Mouse (Mus musculus): ENCODE measurements around the gene Frmd4b. TPM values are rescaled to one million over a fixed set of nuclear protein-coding genes. Genes with fewer than 3 reads are reported as not detected.

Frmd4b gene
- polyA plus RNA-seq, 1 experiment from 2014 or later = 22.2 TPM

DNA sequence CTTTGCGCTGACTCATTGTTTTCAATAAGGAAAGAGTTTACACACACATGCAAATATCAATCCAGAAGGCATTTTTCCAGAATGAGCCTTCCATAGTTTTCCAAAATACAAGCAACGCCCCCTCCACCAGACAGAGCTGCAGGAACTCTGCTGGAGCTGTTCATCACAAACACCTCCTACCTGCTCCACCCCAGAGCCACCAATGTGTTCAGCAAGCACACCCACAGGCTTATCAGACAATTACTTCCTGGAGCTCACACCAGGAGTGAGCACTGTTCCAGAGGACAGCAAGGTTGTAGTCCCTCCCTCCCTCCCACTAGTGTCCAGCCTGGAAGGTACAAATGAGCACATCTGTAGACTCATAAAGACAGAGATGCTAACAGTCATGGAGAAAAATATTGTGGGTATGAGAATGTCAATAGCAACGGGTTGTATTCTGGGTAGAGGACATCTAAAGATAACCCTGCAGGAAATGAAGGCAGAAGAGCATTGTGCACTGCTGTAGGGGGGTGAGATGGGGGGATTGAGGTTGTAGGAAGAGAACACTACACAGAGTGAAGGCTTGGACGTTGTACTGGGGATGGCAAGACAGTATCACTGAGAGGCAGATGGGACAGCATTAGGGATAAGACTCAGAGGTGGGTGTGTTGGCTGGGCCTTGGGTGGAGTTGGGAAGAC lies 144.3 kb downstream of the Frmd4b start:
- no peaks in the 10 kb centered on the region for H3K4me1 ChIP-seq (ENCODE audit: control insufficient read depth, insufficient read depth, low read length)
- no peak overlapping the region for H3K27ac ChIP-seq (ENCODE audit: low read length)
- no peaks in the 10 kb centered on the region for H3K27me3 ChIP-seq (ENCODE audit: control insufficient read depth, insufficient read depth, low read length)
- H3K9me3 ChIP-seq (ENCODE audit: control insufficient read depth, low read depth, low read length) = no peaks in the 10 kb centered on the region
- 80% methylated on average over 4 of the region's 4 CpGs for WGBS
- ATAC-seq (ENCODE audit: insufficient number of reproducible peaks, insufficient read depth, low FRiP score, low read depth) = no peak
- H3K4me2 ChIP-seq (replicated peaks; ENCODE audit: low read depth, low read length) = no peak overlapping the region
- no peak overlapping the region for H3K4me3 ChIP-seq (ENCODE audit: low read depth, low read length)
- H3K9ac ChIP-seq (replicated peaks; ENCODE audit: low read depth, low read length) = no peak overlapping the region
- no peaks in the 10 kb centered on the region for H3K36me3 ChIP-seq (ENCODE audit: control insufficient read depth, insufficient read depth, low read length)

DNA sequence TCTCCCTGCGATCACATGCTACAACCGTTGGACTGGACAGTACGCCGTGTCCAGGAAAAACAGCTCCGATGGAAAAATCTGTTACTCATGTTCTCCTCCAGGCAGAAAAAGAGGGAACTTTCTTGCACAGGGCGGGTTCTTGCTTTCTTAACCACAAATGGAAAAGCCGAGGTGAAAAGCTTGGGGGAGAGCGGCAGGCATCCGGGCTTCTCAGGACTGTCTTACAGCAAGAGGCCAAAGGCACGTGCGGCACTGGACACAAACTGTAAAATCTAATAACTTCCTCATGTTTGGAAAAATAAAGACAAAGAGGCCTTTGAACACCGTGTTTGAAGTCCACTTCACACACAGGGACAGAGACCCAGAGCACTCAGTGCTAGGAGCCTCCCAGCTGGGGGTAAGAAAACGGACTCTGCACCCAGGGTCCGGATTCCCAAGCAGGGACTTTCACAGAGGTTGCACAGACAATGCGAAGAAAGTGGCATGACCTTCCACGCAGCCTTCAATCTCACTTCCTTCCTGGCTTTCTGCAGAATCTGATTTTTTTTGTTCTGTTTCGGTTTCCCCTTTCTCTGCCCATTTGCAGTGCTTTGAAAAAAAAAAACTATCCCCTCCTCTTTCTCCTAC lies 153.3 kb downstream of the Frmd4b start:
- no peak overlapping the region for H3K9ac ChIP-seq (replicated peaks; ENCODE audit: low read depth, low read length)
- no peak overlapping the region; the same call in 1 of the 2 replicates for H3K27ac ChIP-seq (ENCODE audit: low read length)
- H3K4me2 ChIP-seq (replicated peaks; ENCODE audit: low read depth, low read length) = no peak overlapping the region
- no peaks in the 10 kb centered on the region for H3K9me3 ChIP-seq (ENCODE audit: control insufficient read depth, low read depth, low read length)
- no peaks in the 10 kb centered on the region for H3K27me3 ChIP-seq (ENCODE audit: control insufficient read depth, insufficient read depth, low read length)
- H3K36me3 ChIP-seq (ENCODE audit: control insufficient read depth, insufficient read depth, low read length) = no peaks in the 10 kb centered on the region
- no peak for ATAC-seq (ENCODE audit: insufficient number of reproducible peaks, insufficient read depth, low FRiP score, low read depth)
- 58% methylated on average over 17 of the region's 17 CpGs for WGBS
- no peaks in the 10 kb centered on the region for H3K4me1 ChIP-seq (ENCODE audit: control insufficient read depth, insufficient read depth, low read length)
- H3K4me3 ChIP-seq (ENCODE audit: low read depth, low read length) = no peak overlapping the region

DNA sequence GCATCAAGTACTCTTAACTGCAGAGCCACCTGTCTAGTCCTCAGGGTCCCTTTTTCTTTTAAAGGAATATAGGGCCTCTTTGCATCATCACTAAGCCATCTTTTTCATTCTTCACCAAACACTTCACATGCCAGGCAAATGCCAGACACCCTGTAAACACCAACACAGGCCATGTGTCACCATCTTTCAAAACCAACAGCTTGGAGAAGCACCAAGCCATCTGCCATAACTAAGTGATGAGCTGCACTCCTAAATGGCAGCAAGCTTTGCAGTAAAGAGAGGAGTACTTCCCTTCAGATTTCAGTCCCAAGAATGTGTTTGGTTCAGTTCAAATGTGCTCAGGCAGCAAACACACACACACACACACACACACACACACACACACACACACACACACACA lies 154.9 kb downstream of the Frmd4b start:
- no peaks in the 10 kb centered on the region for H3K4me1 ChIP-seq (ENCODE audit: control insufficient read depth, insufficient read depth, low read length)
- H3K9ac ChIP-seq (replicated peaks; ENCODE audit: low read depth, low read length) = no peak overlapping the region
- no peaks in the 10 kb centered on the region for H3K27me3 ChIP-seq (ENCODE audit: control insufficient read depth, insufficient read depth, low read length)
- no peak overlapping the region for H3K27ac ChIP-seq (ENCODE audit: low read length)
- H3K36me3 ChIP-seq (ENCODE audit: control insufficient read depth, insufficient read depth, low read length) = no peaks in the 10 kb centered on the region
- ATAC-seq (ENCODE audit: insufficient number of reproducible peaks, insufficient read depth, low FRiP score, low read depth) = no peak
- no peak overlapping the region for H3K4me2 ChIP-seq (replicated peaks; ENCODE audit: low read depth, low read length)
- no peaks in the 10 kb centered on the region for H3K9me3 ChIP-seq (ENCODE audit: control insufficient read depth, low read depth, low read length)
- no peak overlapping the region for H3K4me3 ChIP-seq (ENCODE audit: low read depth, low read length)

DNA sequence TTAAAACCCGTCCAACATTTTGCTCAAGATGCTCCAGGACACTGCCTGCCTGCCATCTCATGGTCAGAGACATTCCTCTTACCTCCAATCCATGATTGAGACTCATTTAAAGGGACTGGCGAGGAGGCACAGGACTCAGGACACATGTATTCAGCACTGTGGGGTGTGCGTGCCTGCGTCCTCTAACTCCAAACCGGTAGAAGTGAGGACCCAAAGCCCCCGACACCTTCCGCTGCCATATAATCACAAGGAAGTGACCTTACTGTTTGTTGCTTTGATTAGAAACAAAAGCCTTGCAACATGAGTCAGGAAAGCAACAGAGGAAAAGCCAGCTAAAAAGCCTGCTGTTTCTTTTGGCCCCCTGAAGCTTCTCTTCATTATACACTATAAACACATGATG lies 158.2 kb downstream of the Frmd4b start:
- Histone ChIP-seq H3K4me2 (replicated peaks; ENCODE audit: low read depth, low read length) (no peak overlapping the region), H3K4me1 (ENCODE audit: control insufficient read depth, insufficient read depth, low read length) (no peaks in the 10 kb centered on the region), H3K4me3 (ENCODE audit: low read depth, low read length) (no peak overlapping the region), H3K36me3 (ENCODE audit: control insufficient read depth, insufficient read depth, low read length) (no peaks in the 10 kb centered on the region), H3K9ac (replicated peaks; ENCODE audit: low read depth, low read length) (no peak overlapping the region), H3K27me3 (ENCODE audit: control insufficient read depth, insufficient read depth, low read length) (no peaks in the 10 kb centered on the region), H3K27ac (ENCODE audit: low read length) (no peak overlapping the region), H3K9me3 (ENCODE audit: control insufficient read depth, low read depth, low read length) (no peaks in the 10 kb centered on the region)
- WGBS = 76% methylated on average over 7 of the region's 7 CpGs
- no peak for ATAC-seq (ENCODE audit: insufficient number of reproducible peaks, insufficient read depth, low FRiP score, low read depth)

DNA sequence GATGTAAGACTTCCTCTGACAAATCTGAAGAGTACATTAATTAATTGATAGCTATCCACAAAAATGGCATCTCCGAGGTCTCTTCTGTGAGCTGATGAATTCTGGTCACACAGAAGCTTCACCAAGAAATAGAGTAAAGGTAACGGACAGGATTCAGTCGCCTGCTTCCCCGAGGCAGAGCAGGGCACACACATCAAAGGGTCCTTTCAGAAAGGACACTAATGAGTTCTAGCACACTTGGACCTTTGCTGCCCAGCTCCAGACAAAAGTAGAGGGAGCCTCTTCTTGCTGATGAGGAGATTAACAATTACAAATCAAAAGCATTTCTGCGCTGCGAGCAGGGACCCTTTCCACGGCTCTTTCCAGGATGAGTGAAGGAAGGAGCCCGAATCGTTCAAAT lies 159.0 kb downstream of the Frmd4b start:
- peak overlapping the region; percentile 39; the same call in 1 of the 2 replicates for H3K27ac ChIP-seq (ENCODE audit: low read length)
- no peaks in the 10 kb centered on the region for H3K27me3 ChIP-seq (ENCODE audit: control insufficient read depth, insufficient read depth, low read length)
- no peak overlapping the region for H3K9ac ChIP-seq (replicated peaks; ENCODE audit: low read depth, low read length)
- no peaks in the 10 kb centered on the region for H3K36me3 ChIP-seq (ENCODE audit: control insufficient read depth, insufficient read depth, low read length)
- H3K4me1 ChIP-seq (ENCODE audit: control insufficient read depth, insufficient read depth, low read length) = no peaks in the 10 kb centered on the region
- H3K4me2 ChIP-seq (replicated peaks; ENCODE audit: low read depth, low read length) = no peak overlapping the region
- 63% methylated on average over 9 of the region's 9 CpGs for WGBS
- ATAC-seq (ENCODE audit: insufficient number of reproducible peaks, insufficient read depth, low FRiP score, low read depth) = no peak
- no peak overlapping the region for H3K4me3 ChIP-seq (ENCODE audit: low read depth, low read length)
- no peaks in the 10 kb centered on the region for H3K9me3 ChIP-seq (ENCODE audit: control insufficient read depth, low read depth, low read length)

DNA sequence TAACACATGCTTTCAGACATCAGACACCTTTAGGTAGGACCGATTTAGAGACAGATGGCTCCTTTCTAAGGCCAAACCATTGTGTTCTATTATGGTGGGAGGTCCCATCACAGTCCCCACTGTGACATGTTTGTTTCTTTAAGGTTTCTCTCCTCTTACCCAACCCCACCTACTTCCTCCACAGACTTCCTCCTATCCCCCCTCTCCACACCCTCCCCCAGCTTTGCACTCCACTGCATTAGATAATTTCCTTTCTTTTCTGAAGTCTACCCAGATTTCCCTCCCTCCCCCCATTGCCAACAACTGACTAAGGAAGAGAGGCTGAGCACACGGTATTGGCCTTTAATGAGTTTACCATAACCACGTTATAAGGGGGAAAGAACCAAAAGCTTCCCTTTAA lies 159.4 kb downstream of the Frmd4b start:
- Histone ChIP-seq H3K4me1 (ENCODE audit: control insufficient read depth, insufficient read depth, low read length) (no peaks in the 10 kb centered on the region), H3K27me3 (ENCODE audit: control insufficient read depth, insufficient read depth, low read length) (no peaks in the 10 kb centered on the region), H3K9ac (replicated peaks; ENCODE audit: low read depth, low read length) (no peak overlapping the region), H3K36me3 (ENCODE audit: control insufficient read depth, insufficient read depth, low read length) (no peaks in the 10 kb centered on the region), H3K27ac (ENCODE audit: low read length) (peak overlapping the region; percentile 39; the same call in 1 of the 2 replicates), H3K4me2 (replicated peaks; ENCODE audit: low read depth, low read length) (no peak overlapping the region), H3K4me3 (ENCODE audit: low read depth, low read length) (no peak overlapping the region), H3K9me3 (ENCODE audit: control insufficient read depth, low read depth, low read length) (no peaks in the 10 kb centered on the region)
- 27% methylated on average over 3 of the region's 3 CpGs for WGBS
- ATAC-seq (ENCODE audit: insufficient number of reproducible peaks, insufficient read depth, low FRiP score, low read depth) = no peak

DNA sequence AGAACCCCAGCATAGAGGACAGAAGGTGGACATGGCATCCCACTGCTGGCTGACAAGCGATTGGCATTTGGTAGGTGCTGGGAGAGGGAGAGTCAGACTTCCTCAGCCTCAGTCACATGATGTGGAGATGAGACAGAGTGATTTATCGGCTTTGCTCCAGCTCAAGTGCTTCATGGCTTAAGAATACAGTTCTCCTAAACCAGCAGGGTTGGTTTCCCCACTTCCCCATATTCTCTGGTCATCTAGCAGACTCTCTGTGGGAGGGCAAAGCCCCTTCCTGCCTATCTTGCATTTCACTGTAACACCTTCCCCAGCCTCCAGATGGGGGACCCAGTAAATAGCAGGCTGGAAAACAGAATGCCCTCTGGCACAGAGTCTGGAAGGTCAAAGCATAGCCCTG lies 160.1 kb downstream of the Frmd4b start:
- Histone ChIP-seq H3K9ac (replicated peaks; ENCODE audit: low read depth, low read length) (no peak overlapping the region), H3K4me1 (ENCODE audit: control insufficient read depth, insufficient read depth, low read length) (no peaks in the 10 kb centered on the region), H3K27me3 (ENCODE audit: control insufficient read depth, insufficient read depth, low read length) (no peaks in the 10 kb centered on the region), H3K36me3 (ENCODE audit: control insufficient read depth, insufficient read depth, low read length) (no peaks in the 10 kb centered on the region), H3K9me3 (ENCODE audit: control insufficient read depth, low read depth, low read length) (no peaks in the 10 kb centered on the region), H3K27ac (ENCODE audit: low read length) (no peak overlapping the region), H3K4me3 (ENCODE audit: low read depth, low read length) (no peak overlapping the region), H3K4me2 (replicated peaks; ENCODE audit: low read depth, low read length) (no peak overlapping the region)
- ATAC-seq (ENCODE audit: insufficient number of reproducible peaks, insufficient read depth, low FRiP score, low read depth) = no peak
- 42% methylated on average over 2 of the region's 2 CpGs for WGBS

DNA sequence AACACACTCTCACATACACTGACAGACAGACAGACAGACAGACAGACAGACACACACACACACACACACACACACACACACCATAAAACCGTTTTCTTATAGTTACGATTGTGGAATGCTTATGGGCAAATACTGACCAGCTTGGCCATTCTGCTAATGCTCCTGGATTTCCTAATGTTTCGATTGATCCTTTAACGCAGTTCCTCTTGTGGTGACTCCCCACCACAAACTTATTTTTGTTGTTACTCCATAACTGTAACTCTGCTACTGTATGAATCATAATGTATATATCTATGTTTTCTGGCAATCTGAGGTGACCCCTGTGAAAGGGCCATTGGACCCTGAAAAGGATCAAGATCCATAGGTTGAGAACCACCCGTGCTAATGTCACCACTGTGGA lies 165.1 kb downstream of the Frmd4b start:
- Histone ChIP-seq H3K27ac (ENCODE audit: low read length) (no peak overlapping the region), H3K4me2 (replicated peaks; ENCODE audit: low read depth, low read length) (no peak overlapping the region), H3K4me3 (ENCODE audit: low read depth, low read length) (no peak overlapping the region), H3K36me3 (ENCODE audit: control insufficient read depth, insufficient read depth, low read length) (no peaks in the 10 kb centered on the region), H3K9me3 (ENCODE audit: control insufficient read depth, low read depth, low read length) (no peaks in the 10 kb centered on the region), H3K4me1 (ENCODE audit: control insufficient read depth, insufficient read depth, low read length) (no peaks in the 10 kb centered on the region), H3K9ac (replicated peaks; ENCODE audit: low read depth, low read length) (no peak overlapping the region), H3K27me3 (ENCODE audit: control insufficient read depth, insufficient read depth, low read length) (no peaks in the 10 kb centered on the region)
- 85% methylated on average over 5 of the region's 5 CpGs for WGBS
- no peak for ATAC-seq (ENCODE audit: insufficient number of reproducible peaks, insufficient read depth, low FRiP score, low read depth)

DNA sequence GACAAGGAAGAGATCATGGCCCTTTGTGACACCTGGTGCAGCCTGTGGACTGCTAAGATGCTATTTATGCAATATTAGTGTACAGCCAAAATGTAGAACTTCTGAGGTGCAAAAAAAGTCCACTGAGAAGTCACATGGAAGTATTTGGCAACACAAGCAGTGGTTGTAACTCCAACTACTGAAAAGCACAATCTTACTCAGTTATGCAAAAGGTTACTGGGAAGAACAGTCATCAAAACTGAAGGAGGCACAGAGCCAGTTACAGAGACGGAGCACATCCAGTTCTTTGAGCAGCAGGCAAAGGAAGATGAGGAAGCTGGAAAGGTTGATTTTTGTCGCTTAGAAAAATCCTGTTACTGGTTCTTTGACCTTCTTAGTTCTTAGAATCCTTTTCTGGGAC lies 167.5 kb downstream of the Frmd4b start:
- ATAC-seq (ENCODE audit: insufficient number of reproducible peaks, insufficient read depth, low FRiP score, low read depth) = no peak
- WGBS = 86% methylated on average over 2 of the region's 2 CpGs
- H3K4me1 ChIP-seq (ENCODE audit: control insufficient read depth, insufficient read depth, low read length) = no peaks in the 10 kb centered on the region
- H3K4me2 ChIP-seq (replicated peaks; ENCODE audit: low read depth, low read length) = no peak overlapping the region
- H3K9ac ChIP-seq (replicated peaks; ENCODE audit: low read depth, low read length) = no peak overlapping the region
- H3K27ac ChIP-seq (ENCODE audit: low read length) = no peak overlapping the region
- no peaks in the 10 kb centered on the region for H3K9me3 ChIP-seq (ENCODE audit: control insufficient read depth, low read depth, low read length)
- H3K27me3 ChIP-seq (ENCODE audit: control insufficient read depth, insufficient read depth, low read length) = no peaks in the 10 kb centered on the region
- H3K36me3 ChIP-seq (ENCODE audit: control insufficient read depth, insufficient read depth, low read length) = no peaks in the 10 kb centered on the region
- no peak overlapping the region for H3K4me3 ChIP-seq (ENCODE audit: low read depth, low read length)
